Mouse (Mus musculus): ENCODE data around the gene Adamtsl1.
A peak's percentile ranks its signal among the peaks of the same experiment; 100 is the strongest.

The Adamtsl1 gene

DNA sequence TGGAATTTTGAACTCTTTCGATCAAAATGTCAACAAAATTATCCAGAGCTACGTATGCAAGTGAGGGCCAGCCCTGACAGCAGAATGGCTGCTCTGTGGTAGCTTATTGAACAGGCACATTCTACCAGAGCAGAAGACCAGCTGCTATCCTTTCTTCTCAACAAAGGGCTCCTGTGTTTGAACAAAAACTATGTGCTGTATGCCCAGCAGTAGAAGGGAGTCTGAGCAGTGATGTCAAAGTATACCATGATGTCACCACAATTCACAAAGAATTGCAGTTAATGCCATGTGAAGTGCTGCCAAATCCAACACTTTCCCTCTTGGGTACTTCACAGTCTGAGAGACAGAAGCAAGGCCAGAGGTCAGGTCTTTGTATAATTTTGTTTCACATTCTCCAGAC lies 675.9 kb downstream of the Adamtsl1 start:
- DNase-seq (ENCODE audit: low read depth, low spot score) = no peak

DNA sequence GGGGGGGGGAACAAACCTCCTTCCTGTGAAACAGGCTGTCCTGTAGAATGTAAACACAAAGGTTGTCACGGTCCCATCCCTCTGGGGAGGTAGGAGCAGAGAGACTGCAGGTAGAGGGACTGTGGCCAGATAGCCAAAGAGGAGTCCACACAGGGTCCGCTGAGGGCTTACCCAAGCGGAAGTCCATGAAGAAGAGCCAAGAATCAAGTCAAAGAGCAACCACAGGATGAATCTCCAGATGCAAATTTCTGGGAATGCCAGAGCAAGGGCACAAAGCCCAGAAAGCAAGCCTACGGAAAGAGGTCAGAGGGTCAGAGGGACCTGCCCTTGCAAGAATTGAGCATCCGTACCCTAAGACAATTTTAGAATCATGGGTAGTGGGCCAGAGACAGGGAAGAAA lies 677.2 kb downstream of the Adamtsl1 start:
- peak; percentile 25 for DNase-seq (ENCODE audit: low read depth, low spot score)

DNA sequence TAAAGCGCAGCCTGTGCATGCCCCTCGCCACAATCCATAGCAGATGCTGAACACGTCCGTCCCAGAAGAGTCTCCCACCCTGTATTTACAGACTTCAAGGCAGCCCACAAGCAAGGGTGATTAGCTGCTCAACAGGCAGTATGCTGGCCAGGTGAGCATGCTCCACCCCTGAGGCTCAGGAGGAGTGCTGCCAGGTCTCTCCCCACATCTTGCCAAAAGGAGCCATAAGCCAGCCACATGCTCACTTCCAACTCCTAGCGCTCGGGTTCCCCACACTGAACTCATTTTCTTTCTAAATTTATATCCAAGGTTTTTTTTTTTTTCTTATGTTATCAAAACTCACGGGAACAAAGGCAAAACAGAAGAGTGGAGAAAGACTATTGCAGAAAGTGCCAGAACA lies 687.8 kb downstream of the Adamtsl1 start:
- DNase-seq (ENCODE audit: low read depth, low spot score) = no peak

DNA sequence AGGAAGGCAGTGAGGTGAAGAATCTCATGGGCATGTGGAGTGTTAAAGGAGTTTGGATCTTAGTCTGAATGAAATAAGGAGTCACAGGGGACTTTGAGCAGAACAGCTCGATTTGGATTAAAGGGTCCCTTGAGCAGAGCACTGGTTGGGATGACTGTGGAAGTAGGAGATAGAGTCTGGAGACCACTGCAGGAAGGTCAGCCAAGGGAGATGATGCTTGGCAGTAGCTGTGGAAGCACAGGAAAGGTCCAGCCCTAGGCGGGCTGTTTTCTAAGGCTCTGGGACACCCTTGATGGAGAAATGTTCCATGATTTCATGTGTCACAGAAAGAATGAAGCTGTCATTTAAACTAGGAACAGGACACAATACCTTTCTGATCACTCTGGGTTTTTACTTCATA lies 689.3 kb downstream of the Adamtsl1 start:
- DNase-seq (ENCODE audit: low read depth, low spot score) = no peak

DNA sequence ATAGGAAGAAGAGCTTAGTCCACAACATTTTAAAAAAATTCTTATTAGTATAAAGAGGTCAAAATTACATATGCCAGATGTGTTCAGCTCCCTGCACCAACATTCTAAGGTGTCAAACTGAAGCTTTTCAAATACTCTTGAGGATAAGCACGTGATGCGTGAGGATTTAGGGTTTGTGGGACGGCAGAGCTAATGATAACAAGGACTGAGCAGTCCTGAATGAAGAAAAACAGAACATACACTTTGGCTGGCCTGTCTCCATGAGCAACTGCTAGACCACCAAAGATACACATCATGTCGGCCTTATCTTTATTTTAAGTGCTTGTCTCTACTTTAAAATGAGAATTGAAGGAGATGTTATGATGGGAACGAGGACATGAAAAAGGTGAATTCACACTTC lies 710.9 kb downstream of the Adamtsl1 start:
- DNase-seq (ENCODE audit: low read depth, low spot score) = no peak

DNA sequence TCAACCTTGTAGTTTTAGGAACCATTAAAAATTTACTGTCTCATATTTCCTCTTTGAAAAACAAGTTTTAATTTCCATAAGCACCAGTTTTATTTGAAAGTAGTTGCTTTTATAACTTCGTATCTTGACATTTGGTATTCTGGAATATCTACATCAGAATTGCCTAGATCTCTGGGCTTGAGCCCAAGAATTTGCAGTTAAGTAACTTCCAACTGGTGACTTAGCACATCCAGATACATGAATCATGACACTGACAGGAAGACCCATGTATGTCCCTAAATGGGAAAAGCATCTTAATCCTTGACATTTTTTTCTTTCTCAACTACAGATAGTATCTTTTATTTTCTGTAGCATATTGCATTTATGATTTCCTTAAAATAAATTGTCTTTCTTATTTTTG lies 713.1 kb downstream of the Adamtsl1 start:
- no peak for DNase-seq (ENCODE audit: low read depth, low spot score)

DNA sequence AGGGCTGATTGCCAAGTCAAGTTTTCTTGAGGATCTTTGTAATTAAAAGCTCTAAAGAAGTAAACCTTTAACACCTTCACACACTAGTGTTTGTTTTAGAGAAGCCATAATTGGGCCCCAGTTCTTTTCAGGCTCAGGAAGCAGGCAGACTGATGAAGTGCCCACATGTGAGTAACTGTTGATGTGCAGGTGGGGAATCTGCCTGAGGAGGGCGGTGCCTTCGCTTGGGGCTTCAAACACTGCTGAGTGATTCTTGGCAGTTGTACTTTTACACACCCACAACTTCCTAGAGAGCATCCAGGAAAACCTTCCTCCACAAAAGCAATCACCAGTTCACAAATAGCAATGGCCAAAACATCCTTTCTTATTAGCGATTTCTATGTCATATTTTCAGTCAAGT lies 719.2 kb downstream of the Adamtsl1 start:
- DNase-seq (ENCODE audit: low read depth, low spot score) = no peak

DNA sequence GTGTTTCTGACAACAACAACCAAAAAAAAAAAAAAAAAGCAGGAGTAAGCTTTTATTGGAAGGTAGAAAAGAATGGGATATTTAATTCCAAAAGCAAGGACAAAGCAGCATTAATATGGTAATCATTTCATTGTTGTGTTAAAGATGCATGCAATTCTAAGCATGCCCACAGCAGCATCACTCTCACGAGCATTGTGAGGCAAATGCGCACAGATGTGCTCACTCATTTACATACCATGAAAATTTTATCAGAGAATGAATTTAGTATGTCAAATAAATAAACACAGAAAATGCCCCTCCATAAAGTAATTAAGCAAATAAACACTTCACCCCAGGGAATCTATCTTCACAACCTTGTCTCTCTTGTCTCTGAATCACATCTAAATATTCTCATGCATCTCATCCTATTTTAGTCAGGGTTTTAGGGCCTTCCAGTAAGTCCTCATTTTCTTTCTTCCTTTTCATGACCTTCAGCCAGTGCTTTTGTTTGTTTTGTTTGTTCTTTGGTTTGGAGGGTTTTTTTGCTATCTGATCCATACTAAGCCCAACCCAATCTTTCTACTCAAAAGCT lies 728.0 kb downstream of the Adamtsl1 start:
- peak; percentile 89 for DNase-seq (ENCODE audit: low read depth, low spot score)

DNA sequence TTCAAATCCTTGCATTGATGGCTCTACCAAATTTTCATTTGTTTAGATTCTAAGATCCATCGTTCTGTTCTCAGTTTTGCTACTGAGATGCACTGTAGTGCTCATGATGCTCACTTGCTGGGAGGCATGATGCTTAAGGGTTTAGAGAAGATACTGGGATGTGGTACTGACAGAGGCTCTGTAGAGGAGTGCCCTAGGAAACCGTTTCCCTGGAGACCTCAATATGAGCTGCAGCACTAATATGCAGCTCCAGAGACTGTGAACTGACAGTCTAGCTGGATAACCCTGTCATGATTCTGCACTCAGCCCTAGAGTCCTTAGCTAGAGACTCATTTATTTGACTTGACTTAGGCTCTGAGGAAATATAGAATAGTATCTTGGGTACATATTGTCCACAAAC lies 756.1 kb downstream of the Adamtsl1 start:
- DNase-seq (ENCODE audit: low read depth, low spot score) = no peak

DNA sequence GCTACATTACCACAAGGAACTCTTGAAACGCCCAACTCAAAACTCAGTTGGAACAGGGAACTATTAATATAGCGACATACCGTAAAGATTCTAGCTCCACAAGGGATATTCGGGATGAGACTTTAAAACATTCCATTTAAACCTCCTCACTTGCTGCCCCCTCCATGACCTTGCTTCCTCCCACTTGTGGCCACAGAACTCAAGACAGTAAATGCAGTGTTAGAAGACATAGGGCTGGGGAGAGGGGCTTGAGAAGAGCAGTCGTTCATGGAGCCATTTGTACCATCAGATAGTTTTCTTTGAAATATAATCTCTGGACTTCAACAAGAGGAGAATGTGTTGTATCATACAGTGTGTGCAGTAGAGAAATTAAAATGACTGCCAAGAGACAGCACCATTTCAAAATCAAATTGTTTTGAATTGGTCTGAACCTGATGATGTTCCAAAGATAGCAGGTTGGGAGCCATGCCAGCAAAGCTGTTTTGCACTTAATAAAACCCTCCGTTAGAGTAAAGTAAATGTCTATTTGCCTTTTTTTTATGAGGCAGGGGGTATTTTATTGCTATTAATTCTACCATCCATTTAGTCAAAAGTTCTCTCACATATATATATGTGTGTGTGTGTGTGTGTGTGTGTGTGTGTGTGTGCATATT lies 759.9 kb downstream of the Adamtsl1 start:
- DNase-seq (ENCODE audit: low read depth, low spot score) = no peak

DNA sequence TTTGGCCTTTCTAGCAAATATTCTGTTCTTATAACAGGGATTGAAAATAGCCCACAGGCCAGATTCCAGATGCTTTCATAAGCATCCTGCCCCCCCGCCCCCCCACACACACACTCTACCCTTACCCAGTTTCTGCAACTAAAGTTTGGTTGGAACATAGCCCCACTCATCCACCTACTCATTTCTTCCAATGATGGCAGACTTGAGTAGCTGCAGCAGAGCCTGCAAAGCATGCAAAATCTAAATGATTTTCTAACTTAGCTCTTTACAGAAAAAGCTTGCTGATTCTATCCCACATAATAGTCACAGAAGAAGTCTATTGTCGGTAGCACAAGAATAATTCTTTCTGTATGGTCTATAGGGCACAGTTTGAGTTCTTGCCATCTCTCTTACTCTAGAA lies 760.7 kb downstream of the Adamtsl1 start:
- DNase-seq (ENCODE audit: low read depth, low spot score) = no peak

DNA sequence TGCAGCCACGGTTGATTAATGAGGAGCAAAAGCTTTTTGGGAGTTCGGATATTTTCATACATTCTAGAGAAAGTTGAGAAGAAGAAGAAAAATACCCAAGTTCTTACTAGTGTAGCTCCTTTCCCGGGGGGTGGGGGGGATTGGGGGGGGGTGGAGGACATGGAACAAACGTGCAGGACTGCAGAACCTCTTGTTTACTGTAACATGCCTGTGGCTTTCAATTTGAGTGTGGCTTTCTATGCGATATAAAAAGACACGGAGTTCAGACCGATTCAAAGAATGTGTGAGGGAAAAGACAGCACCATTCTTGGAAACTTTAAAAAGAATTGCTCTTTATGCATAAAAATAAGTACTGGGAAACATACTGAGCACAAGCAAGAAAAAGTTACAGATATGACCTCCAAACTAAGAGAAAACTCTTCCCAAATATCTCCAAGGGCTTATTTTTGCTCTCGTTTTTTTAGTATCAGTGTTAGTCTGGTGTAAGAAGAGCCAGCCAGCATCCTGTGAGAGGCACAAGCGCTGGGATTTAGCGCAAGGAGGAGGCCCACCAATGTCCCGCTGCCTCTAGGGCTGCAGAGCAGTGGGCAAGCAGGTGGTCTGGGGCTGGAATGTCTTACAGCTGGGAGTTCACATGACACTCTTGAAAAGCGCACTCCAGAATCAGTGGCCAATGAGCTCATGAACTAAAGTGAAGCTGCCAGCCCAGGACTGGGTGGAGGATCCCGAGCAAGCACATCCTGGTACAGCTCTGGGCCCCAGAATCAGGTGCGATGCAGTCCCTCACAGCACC lies 762.2 kb downstream of the Adamtsl1 start:
- DNase-seq (ENCODE audit: low read depth, low spot score) = no peak

DNA sequence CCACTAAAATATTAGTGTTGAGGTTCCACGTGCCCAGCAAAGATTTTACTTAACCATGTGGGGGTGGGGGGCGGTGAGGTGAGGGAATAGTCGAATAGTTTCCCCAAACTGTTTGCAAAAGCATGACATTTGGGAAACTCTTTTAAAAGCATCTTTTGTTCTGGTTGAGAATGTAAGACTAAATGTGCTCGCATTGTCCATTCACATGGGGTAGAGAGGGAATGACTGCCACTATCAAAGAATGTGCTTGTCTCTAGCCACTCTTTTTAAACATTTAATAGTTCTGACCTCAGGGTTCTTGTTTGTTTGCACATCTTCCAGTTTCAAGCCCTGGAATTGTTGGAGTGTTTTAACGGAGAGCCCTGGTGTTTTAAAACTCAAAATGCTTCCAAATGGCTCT lies 764.6 kb downstream of the Adamtsl1 start:
- no peak for DNase-seq (ENCODE audit: low read depth, low spot score)

DNA sequence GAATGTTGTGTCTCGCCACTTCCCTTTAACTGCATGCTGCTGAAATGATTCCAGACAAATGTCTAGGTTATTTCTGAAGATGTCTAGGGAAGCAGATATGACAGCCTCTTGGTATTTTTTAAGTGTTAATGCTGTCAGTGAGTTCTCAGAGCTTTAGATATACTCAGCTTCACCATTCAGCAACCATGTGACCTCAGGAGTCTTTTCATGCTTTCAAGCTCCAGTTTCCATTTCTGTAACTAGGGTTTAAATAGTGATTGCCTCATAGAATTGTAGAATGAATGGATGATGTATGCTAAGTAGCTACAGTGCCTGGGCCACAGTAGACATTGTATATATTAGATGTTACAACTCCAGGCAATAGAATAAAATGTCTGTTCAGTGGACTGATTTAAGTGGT lies 772.6 kb downstream of the Adamtsl1 start:
- DNase-seq (ENCODE audit: low read depth, low spot score) = no peak

DNA sequence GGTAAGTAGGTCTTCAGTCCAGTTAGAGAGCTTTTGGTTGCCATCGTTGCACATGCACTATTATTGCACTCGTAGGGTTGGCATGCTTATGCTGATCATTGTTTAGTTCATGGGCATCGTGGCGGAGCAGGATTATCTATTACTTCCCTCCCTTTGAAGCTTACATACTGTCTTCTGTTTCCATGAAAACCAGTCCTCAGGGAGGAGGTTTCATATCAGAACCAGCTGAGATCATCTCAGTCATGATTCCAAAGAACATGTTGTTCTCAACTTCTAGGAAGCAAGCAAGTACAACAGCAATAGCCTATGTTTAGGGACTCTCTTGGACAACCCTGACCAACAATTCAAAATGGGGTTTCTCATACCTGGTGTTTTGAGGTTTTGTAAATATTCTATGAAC lies 774.3 kb downstream of the Adamtsl1 start:
- DNase-seq (ENCODE audit: low read depth, low spot score) = no peak

DNA sequence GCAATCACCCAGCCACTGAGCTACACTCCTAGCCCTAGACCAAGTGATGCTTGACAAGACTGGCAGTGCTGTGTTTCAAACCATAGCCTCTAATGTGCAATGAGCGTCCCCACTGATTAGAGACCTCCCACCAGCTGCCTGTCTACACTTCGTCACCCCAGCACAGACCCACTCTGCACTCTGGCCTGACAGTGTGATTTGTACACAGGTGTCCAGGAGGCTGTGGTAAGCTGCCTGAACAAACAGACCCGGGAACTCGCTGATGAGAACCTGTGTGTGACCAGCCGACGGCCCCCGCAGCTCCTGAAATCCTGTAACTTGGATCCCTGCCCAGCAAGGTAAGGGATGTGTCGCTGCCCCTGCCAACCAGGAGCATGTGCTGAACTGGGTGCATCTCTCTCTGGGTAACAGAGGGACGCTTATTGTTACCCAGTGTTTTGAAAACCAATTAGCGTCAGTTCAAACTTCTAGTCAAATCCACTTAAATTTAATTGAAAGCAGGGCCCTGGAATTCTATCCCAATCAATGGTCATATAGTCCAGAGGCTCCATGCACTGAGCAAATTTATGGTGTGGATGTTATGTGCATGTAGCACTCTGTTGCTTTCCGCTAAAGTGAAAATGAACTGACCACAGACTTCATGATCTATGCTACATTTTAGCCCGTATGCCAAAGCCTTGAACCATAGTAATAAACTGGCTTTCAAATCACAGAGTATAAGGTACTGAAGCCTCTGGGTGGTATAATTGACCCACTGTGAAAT lies 775.7 kb downstream of the Adamtsl1 start:
- no peak for DNase-seq (ENCODE audit: low read depth, low spot score)

DNA sequence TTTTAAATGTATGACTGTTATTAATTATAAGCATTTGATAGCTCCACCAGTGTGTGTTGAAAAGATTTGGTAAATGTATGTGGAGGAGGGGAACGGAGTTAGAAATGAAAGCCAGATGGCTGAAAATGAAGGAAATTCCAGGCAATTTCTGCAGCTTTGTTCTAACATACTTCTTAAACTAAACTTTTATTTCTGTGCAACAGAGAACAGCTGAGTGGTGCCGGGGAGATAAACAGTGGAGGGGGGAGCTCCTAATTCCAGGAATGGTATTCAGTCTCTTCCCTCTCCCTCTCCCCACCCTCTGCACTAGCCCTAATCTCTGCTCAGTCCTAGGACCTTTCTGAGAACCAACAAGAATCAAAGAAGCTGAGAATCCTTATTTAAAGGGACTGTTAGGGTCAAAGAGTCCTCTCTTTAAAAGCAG lies 780.9 kb downstream of the Adamtsl1 start:
- DNase-seq (ENCODE audit: low read depth, low spot score) = no peak

DNA sequence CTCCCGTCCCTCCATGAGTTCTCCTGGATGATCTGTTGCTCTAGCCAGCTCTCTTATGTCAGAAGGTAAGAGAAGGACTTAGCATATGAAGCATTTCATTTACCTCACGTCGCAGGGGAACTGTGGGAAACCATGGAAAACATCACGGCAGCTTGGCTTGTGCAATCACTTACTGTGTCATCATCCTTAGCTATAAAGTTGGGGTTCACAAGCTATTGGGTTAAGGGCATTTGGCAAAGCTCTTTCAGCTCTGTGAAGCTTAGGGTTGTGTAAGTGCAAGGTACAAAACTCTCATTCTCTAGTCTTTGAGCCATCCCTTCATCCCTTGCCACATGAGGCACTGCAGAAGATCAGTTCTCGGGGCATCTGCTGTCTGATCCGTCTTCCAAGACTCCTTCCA lies 787.5 kb downstream of the Adamtsl1 start:
- DNase-seq (ENCODE audit: low read depth, low spot score) = no peak

DNA sequence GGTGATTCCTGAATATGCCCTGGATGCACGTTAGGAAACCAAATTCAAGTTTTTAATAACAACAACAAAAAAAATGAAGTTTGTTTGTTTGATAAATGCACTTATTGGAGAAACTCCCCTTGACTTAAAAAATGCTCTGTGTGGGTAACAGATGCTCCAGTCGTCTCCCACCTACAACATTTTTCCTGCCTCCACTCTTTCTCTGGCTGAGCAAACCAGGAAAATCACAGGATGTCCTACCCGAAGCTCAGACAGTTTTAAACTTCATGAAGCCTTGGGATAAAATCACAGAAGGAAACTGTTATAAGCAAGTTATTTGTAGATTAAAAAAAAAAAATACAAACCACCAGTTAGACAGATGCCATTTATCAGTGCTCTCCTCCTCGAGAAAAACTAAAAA lies 788.1 kb downstream of the Adamtsl1 start:
- no peak for DNase-seq (ENCODE audit: low read depth, low spot score)

DNA sequence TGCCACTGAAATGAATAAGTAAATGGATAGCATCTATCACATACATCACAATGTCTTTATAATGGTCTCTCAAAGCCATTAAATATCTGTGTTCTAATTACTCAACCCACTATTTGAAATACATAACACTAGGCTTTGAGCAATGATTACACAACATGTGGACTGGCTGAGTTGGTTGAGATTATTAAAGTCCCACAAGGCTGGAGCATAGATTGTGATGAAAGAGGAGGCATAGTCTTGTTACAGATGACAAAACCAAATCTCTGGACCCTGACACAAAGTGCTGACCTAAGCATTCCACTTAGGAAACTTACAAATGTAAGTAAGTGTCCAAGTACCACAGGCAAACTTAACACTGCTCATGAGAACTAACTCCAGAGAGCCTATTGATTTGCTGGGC lies 792.8 kb downstream of the Adamtsl1 start:
- no peak for DNase-seq (ENCODE audit: low read depth, low spot score)

DNA sequence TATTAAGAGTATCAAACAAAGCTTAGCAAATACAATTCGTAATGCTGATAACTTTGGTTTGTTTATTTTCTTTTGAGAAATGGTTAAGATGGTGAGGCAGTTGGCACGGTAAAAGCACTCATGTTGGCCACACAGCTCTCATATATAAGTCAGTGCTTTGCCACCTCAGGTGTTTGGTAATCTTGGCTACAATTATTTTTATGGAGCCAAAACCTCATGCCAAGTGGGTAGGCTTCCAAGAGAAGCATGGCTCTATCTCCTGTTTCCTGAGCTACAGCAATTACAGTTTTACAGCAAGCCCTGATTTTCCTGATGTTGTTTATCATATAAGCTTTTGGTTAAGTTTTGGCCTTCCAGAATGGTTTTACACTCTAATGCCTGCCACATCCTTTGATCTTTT lies 795.2 kb downstream of the Adamtsl1 start:
- no peak for DNase-seq (ENCODE audit: low read depth, low spot score)
